Mouse (Mus musculus): ENCODE measurements around the gene Prdm16. TPM values are rescaled to one million over a fixed set of nuclear protein-coding genes. Genes with fewer than 3 reads are reported as not detected.

Gene Prdm16
- total RNA-seq, 2 experiments from 2014 or later, result 2.2 to 3.0 TPM

GRCm38 (mm10) chr4:154457756-154458155 is 178.9 kb downstream of the Prdm16 start:
- no peak for DNase-seq
- intact Hi-C loops (cut with DNase I), result no loop called here
- no peak for TF ChIP-seq CTCF (IDR thresholded peaks at IDR 0.05)
- H3K27ac ChIP-seq, result no peak overlapping the region
- H3K4me3 ChIP-seq, result no peak overlapping the region

GRCm38 (mm10) chr4:154456265-154456822 is 180.3 kb downstream of the Prdm16 start:
- no peak for TF ChIP-seq CTCF (IDR thresholded peaks at IDR 0.05)
- Histone ChIP-seq H3K4me3 (no peak overlapping the region), H3K27ac (no peak overlapping the region)
- intact Hi-C loops (cut with DNase I), result no loop called here
- DNase-seq, result no peak

GRCm38 (mm10) chr4:154450441-154450840 is 186.2 kb downstream of the Prdm16 start:
- H3K27ac ChIP-seq, result no peak overlapping the region
- intact Hi-C loops (cut with DNase I), result no loop called here
- DNase-seq, result peak; percentile 34
- TF ChIP-seq CTCF (IDR thresholded peaks at IDR 0.05), result no peak
- no peak overlapping the region for H3K4me3 ChIP-seq

- intact Hi-C loops (cut with DNase I), result no loop called here
- Histone ChIP-seq H3K27ac (no peak overlapping the region), H3K4me3 (no peak overlapping the region)
- no peak for TF ChIP-seq CTCF (IDR thresholded peaks at IDR 0.05)
- no peak for DNase-seq
Measured at GRCm38 (mm10) chr4:154450036-154450435, 186.6 kb downstream of the Prdm16 start.

GRCm38 (mm10) chr4:154449343-154449742 is 187.3 kb downstream of the Prdm16 start:
- peak; percentile 70 for TF ChIP-seq CTCF (IDR thresholded peaks at IDR 0.05)
- intact Hi-C loops (cut with DNase I), result loop anchor here (1.0 to 2.0 kb wide), 2 partner anchors 187 to 225 kb away; partner anchors contain the start of gene Prdm16
- H3K4me3 ChIP-seq, result no peak overlapping the region
- DNase-seq, result peak; percentile 49
- H3K27ac ChIP-seq, result no peak overlapping the region

GRCm38 (mm10) chr4:154445721-154446120 is 191.0 kb downstream of the Prdm16 start:
- no peak for DNase-seq
- no peak overlapping the region for H3K4me3 ChIP-seq
- H3K27ac ChIP-seq, result no peak overlapping the region
- intact Hi-C loops (cut with DNase I), result no loop called here
- no peak for TF ChIP-seq CTCF (IDR thresholded peaks at IDR 0.05)

- no peak for DNase-seq
- no peak for TF ChIP-seq CTCF (IDR thresholded peaks at IDR 0.05)
- intact Hi-C loops (cut with DNase I), result no loop called here
- Histone ChIP-seq H3K4me3 (no peak overlapping the region), H3K27ac (no peak overlapping the region)
Measured at GRCm38 (mm10) chr4:154442645-154443304, 193.9 kb downstream of the Prdm16 start.

- no peak for TF ChIP-seq CTCF (IDR thresholded peaks at IDR 0.05)
- Histone ChIP-seq H3K27ac (no peak overlapping the region), H3K4me3 (no peak overlapping the region)
- DNase-seq, result no peak
- intact Hi-C loops (cut with DNase I), result no loop called here
Measured at GRCm38 (mm10) chr4:154439455-154440052, 197.1 kb downstream of the Prdm16 start.

GRCm38 (mm10) chr4:154438610-154439009 is 198.1 kb downstream of the Prdm16 start:
- intact Hi-C loops (cut with DNase I), result no loop called here

GRCm38 (mm10) chr4:154429770-154430169 is 206.9 kb downstream of the Prdm16 start:
- no peak for TF ChIP-seq CTCF (IDR thresholded peaks at IDR 0.05)
- H3K27ac ChIP-seq, result no peak overlapping the region
- DNase-seq, result no peak
- no peak overlapping the region for H3K4me3 ChIP-seq
- intact Hi-C loops (cut with DNase I), result no loop called here

More at GRCm38 (mm10) chr4:154438610-154439009, 198.1 kb downstream of the Prdm16 start:
- no peak overlapping the region for H3K27ac ChIP-seq
- no peak overlapping the region for H3K4me3 ChIP-seq
- TF ChIP-seq CTCF (IDR thresholded peaks at IDR 0.05), result no peak
- DNase-seq, result no peak

GRCm38 (mm10) chr4:154426901-154427300 is 209.8 kb downstream of the Prdm16 start:
- Histone ChIP-seq H3K4me3 (no peak overlapping the region), H3K27ac (no peak overlapping the region)
- TF ChIP-seq CTCF (IDR thresholded peaks at IDR 0.05), result no peak
- no peak for DNase-seq
- intact Hi-C loops (cut with DNase I), result no loop called here

- DNase-seq, result peak; percentile 50
- intact Hi-C loops (cut with DNase I), result no loop called here
- Histone ChIP-seq H3K27ac (no peak overlapping the region), H3K4me3 (peak overlapping the region; percentile 40)
- no peak for TF ChIP-seq CTCF (IDR thresholded peaks at IDR 0.05)
Measured at GRCm38 (mm10) chr4:154425284-154425683, 211.4 kb downstream of the Prdm16 start.

- no peak for TF ChIP-seq CTCF (IDR thresholded peaks at IDR 0.05)
- no peak overlapping the region for H3K27ac ChIP-seq
- intact Hi-C loops (cut with DNase I), result no loop called here
- peak; percentile 41 for DNase-seq
- H3K4me3 ChIP-seq, result peak overlapping the region; percentile 40
Measured at GRCm38 (mm10) chr4:154424681-154425080, 212.0 kb downstream of the Prdm16 start.

Data from gastrocnemius, adult 2 months (tissue).